Mouse (Mus musculus) gastrocnemius, postnatal 36 days (tissue): ENCODE results near the gene 4930451I11Rik. TPM values are rescaled to one million over a fixed set of nuclear protein-coding genes. Genes with fewer than 3 reads are reported as not detected.
A peak's percentile ranks its signal among the peaks of the same experiment; 100 is the strongest.

Experiments used
- DNase-seq, 2 experiments: peaks; one replicate each; pipeline ENCODE4 v3.0.0; 2022
- intact Hi-C: fragments of 180-260 bp; cut with DNase I; formaldehyde crosslinking; loops from one replicate; pipeline ENCODE4 v1.15.1; 2025
- total RNA-seq, 2 experiments: library from RNA; stranded (reverse); gene quantifications; 2 replicates each; pipeline ENCODE4 v1.2.3; 2021

4930451I11Rik gene
- total RNA-seq, 2 experiments from 2014 or later = not detected

- intact Hi-C loops = loop anchor here (5.0 kb wide), 1 partner anchor 410 kb away; no protein-coding TSS in a partner anchor
- DNase-seq = peak; percentile 64 to 65
Observed at GRCm38 (mm10) chr7:126802134-126802889, 29.1 kb downstream of the 4930451I11Rik start.

GRCm38 (mm10) chr7:126801057-126801422, 30.4 kb downstream of the 4930451I11Rik start:
- intact Hi-C loops = loop anchor here (5.0 kb wide), 1 partner anchor 411 kb away; no protein-coding TSS in a partner anchor
- DNase-seq = no peak

GRCm38 (mm10) chr7:126800269-126801056, 31.0 kb downstream of the 4930451I11Rik start:
- DNase-seq = no peak
- intact Hi-C loops = loop anchor here (5.0 kb wide), 1 partner anchor 412 kb away; no protein-coding TSS in a partner anchor

DNA sequence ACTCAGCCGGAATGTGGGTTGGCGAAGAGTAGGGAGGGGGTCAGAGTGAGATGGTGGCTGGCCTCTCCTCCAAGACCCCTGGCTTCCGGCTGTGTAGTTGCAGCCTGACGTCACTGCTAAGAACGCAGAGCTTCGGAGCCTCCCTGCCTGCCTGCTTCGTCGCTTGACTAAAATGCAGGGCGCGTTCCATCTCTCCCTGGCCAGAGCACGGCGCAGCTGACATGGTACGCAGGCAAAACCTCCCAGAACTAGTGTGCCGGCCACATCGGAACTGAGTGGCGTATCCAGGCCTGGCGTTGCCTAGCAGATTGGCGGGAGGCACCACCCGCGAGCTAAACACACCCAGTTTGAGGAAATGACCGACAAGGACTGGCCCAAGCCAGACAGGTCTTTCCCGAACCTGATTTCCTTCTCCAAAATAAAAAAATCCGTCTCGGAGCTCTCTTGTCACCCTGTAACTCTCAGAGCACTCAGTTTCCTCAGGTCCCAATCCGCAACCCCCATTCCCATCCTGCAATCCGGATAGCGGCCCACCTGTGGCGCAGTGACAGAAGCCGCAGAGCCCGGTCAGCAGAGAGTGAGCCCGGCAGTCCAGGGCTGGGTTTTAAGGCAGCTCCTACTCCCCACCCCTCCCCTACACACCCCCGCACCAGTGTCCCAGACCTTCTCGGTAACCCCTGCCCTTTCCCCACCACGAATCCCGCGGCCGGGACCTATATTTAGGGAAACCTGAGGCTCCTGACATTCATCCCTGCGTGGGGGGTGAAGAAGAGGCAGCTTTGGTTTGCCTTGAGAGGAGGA, 31.8 kb downstream of the 4930451I11Rik start:
- intact Hi-C loops = loop anchor here (5.0 kb wide), 1 partner anchor 413 kb away; no protein-coding TSS in a partner anchor

DNA sequence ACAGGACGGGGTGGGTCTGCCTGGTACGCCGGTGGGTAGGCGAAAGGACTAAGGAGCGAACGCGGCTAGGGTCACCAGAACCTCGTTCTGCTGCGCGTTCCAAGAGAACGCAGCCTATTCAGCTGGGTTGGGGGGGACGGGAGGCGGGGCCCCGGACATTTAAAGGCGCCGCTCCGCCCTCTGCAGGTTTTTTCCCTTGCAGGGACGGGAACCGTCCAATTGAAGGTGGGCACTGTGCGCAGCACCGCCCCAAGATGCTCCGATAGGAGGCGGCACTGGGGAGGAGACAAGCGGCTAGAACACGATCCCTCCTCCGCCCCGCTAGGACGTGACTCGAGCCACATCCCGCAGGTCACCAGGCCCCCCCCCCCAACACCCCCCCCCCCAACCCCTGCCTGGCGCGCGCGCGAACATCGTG, 32.4 kb downstream of the 4930451I11Rik start:
- peak; percentile 88 to 95 for DNase-seq
- intact Hi-C loops = no loop called here

More for the DNA sequence above, 31.8 kb downstream of the 4930451I11Rik start:
- peak; percentile 74 for DNase-seq

DNA sequence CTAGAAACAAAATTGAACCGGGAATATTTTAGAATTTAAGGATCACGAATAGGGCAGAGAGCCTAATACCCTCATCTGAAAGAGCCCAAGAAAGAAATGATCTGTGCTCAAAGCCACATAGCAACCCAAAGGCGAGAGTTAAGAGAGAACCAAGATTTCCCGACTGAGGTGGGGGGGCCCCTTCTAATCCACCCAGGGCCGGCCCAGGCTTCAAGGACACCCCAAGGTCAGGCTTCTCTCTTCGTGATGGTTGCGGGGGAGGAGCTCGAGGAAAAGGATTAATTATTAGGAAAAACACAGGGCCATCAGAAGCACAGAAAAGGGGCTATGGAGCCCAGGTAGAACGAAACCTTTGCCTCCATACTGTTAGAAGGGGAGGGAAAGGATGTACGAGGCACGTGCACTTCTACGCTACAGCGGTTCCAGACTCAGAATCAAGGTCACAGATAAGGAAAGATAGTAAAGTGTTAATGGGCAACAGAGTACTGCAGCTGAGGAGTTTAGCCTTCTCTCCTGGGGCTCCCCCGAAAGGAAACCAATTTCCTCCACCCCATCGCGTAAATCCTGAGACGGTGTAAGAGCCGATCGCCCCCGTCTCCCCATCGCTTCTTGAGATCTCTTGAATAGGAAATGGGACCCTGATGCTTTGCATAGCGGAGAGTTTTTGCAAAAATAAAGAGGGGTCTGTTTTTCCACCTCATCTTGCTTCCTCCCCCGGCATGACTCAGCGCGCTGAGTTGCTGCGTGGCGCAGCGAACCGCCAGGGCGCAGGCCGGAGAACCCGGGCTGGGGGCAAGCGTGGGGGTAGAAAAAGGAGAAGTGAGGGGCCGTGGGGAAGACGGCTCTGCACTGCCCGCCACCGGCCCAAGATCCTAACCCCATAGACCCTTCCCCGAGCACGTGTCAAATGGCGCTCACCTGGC, 33.1 kb downstream of the 4930451I11Rik start:
- intact Hi-C loops = no loop called here
- peak in 1 of 2 experiments; percentile 31 for DNase-seq

- intact Hi-C loops = no loop called here
- no peak for DNase-seq
Observed at GRCm38 (mm10) chr7:126797411-126798126, 33.9 kb downstream of the 4930451I11Rik start, which contains the start of gene Fam57b. Fam57b (plus strand) TSS chr7:126797668.

DNA sequence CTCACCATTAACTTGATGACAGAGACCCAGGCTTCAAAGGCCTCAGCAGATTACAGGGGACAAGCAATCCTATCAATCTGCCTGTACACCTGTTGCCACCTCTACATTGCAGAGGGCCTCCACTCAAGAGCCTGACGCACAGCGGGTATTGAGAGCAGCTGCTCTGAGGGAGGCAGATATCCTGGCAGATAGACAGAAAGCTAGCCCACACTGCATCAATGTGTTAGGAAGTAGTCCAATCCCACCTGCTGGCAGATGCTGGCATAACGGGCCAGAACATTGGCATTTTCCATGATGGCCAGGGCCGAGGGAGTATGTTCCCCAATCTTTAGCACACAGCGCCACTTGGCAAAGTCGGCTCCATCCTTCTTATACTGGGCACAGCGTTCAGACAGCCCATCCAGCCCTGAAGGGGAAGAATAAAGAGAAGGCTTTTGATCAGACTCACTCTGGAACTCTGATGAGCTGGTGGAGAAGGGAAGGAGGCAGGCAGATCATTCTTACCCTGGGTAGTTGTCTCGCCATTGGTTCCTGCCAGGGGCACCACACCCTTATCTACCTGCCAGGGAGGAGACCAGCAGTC, 35.0 kb downstream of the 4930451I11Rik start:
- intact Hi-C loops = no loop called here
- peak in 1 of 2 experiments; percentile 45 for DNase-seq

GRCm38 (mm10) chr7:126795387-126796317, 35.8 kb downstream of the 4930451I11Rik start:
- intact Hi-C loops = no loop called here
- peak in 1 of 2 experiments; percentile 35 for DNase-seq

- intact Hi-C loops = no loop called here
- DNase-seq = no peak
Observed at GRCm38 (mm10) chr7:126794271-126794605, 37.2 kb downstream of the 4930451I11Rik start.

GRCm38 (mm10) chr7:126793456-126794270, 37.8 kb downstream of the 4930451I11Rik start:
- intact Hi-C loops = no loop called here
- no peak for DNase-seq

DNA sequence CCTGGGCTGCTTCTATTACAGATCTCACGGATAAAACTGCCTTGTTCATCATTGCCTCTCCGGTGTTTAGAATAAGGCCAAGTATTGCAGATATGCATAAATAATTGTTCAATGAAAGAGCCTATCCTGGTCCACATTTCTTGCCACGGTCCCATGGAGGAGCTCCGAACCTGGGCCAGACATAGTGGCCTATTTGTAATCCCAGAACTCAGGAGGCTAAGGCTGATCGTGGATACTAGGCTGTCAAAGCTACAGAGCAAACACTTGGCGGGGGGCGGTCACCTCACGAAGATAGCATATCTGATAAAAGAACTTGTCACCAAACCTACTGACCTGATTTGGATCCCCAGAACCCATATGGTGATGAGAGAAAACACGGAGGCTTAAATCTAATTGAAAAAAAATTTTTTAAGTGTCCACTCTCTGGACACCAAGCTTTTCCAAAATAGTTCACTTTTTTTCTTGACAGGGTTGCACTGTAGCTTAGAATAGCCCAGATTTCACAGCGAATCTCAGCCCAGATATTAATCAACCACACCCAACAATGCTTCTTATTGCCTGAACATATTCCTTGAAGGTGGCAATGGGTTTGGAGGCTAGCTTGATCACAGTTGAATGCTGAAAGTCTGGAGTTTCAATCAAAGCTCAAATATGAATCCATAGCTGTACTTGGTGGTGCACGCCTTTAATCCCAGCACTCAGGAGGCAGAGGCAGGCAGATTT, 38.6 kb downstream of the 4930451I11Rik start:
- DNase-seq = no peak
- intact Hi-C loops = no loop called here

DNA sequence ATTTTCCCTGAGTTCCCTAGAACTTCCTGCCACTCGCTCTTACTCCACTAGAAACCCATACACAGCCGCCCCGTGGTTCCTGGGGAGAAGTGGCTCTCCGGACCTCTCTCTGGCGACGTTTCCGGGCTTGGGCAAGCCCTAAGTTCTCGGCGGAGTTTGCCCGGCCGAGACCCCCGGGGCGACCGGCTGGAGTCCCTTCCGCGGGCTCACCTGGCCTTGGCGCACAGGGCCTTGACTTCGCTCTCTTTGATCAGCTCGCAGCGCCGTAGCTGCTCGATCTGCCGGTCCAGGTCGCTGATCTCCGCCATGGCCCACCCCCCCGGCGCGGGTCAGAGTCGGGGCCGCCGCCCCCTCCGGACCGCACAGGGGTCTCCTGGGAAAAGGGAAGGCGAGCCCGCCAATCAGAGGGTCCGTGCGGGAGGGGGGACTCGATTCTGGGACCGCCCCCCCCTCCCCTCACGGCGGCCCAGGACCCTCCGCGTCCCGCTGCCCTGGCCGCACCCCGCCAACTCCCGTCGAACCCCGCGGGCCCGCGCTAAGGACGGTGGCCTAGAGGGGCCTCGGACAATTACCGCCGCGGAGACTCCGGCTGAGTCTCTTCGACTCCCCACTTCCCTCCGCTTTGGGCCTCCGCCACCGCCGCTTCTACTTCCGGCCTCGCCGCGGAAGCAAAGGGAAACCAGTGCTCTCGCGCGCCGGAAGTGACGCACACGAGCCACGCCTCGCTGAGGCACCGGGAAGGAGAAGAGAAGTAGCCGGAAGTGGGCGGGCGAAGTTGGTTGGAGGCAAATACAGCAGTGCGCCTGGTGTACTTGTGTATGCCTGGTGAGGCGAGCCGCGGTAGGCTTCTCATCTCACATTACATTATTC, 39.4 kb downstream of the 4930451I11Rik start, which contains the start of gene Ppp4c:
Gene Ppp4c, minus strand, starts transcription at position 646 of the 870 bp plus-strand sequence.
- intact Hi-C loops = no loop called here
- DNase-seq = peak; percentile 93 to 97

DNA sequence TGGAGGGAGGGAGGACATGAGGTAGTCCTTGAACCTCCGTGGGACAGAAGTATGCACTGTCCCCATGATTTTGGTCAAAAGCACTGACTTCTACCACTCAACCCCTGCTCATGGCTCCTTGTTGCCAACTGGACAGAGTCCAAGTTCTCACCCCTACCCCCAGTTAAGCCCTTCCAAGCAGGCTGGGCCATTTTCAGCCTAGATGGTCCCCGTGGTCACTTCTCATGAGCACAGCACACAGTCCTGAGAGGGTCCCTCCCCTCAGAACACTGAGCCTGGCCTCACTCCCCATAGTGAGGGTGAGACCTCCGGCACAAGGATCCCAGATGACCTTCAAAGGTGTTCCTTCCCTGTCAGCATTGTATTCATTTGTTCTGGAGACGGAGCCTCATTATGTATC, 42.3 kb downstream of the 4930451I11Rik start:
- no peak for DNase-seq
- intact Hi-C loops = no loop called here

- DNase-seq = no peak
- intact Hi-C loops = no loop called here
Observed at GRCm38 (mm10) chr7:126786142-126786541, 45.3 kb downstream of the 4930451I11Rik start.
